Mouse (Mus musculus): ENCODE measurements around the gene Nr2e1.
A peak's percentile ranks its signal among the peaks of the same experiment; 100 is the strongest.

The Nr2e1 gene

DNA sequence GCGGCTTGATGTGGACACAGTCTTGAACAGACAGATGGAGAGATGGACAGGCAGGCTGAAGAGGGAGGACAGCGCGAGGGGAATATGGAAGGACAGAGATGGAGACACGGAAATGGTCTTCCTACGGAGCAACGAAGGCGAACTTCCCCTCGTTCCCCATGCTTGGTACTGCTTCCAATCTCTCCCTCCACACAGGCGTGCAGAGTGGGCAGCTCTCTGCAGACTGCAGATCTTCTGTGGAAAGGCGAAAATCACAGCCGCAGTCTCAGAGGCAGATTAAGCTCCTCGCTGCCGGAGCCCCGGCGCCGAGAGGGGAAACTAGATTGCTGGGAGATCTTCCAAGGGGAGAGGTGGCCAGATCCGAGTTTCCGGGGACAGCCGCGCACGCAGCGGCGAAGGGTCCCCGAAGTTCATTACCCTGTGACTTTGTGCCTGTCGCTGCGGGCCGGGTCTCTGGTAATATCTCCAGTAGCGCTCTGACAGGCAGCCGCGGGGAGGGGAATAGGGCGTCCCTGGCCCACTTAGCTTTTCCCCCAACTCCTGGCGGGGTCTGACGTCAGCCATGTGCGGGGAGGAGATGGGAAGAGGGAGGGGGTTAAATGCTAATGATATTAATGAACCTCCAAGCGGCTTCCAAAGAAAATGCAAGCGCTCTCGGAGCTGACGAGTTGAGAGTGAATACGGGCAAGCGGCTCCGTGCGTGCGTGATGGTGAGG, at the start of gene Nr2e1, which contains the start of gene Ostm1:
TSS of gene Nr2e1 (minus strand) at position 476 of the 716 bp plus-strand sequence.
TSS of gene Ostm1 (plus strand) at position 666 of the 716 bp plus-strand sequence.
- DNase-seq (ENCODE audit: low spot score), result peak; percentile 22

DNA sequence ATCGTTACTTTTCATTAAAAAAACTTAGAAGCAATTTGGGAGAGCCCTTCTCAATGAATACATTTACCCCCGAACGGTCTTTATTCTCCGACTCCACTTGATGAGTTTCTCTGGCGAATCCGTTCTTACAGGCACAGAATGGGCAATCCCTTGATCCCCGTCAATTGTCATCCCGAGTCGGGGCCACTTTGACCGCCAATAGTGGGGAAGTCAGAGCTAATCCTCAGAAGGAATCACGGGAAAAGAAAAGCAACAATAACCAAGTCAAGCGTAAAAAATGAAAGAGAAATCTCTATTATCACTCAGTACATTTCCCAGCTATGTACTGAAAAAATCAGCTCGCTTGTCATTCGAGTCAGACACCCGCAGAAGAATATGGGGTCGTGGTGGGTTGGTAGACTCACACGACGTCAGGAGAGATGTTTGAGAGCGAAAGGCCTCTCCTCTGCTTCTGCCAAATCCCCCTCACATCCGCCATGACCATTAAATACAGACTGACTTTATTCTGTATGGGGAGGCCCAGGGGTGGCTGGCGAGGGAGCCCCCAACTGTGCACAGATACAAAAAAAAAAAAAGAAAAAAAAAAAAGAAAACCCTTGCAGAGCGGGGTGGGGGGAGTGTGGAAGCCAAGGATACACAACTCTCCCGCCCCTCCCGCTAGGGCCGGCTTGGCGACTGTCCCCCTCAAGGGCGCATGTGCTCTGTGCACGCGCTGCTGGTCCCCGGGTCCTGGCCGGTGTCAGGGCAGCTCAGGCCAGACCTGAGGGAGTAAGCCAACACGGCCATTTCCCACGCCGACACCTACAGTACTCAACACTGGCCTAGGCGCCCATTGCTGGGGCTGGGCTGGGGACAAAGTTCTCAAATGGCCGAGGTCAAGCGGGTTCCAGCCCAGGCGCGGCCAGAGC, 49.3 kb upstream of the Nr2e1 start:
- no peak for DNase-seq (ENCODE audit: low spot score)

DNA sequence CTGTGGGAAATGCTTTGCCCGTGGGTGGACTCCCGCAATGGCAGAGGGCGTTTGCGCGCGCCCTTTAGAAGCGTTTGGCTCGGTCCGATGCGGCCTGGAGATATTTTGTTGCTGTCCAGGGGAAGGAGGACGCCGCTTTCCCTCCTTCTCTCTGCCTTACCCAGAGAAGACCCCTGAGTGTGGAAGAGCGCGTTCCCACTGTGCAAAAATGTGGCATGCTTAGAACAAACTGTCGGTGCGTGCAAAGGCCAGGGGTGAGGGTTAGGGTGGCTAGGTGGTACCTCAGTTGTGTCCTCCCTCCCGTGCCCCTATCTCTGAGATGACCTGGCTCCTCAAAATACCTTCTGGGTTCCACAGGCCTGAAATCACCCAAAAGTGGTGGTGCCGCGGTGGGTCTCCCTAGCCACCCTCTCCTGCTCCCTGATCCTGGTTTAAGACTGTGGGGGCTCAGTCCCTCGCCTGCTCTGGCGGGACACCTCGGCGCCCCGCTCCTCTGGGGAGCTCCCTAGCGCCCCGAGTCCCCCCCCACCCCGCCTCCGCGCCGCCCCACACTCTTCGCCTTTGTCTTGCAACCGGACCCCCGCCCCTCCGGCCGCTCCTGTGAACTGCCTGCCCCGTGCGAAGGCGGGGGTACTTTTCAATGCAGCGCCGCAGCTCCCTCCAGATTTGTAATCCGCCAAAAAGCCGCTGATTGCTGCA, 48.5 kb upstream of the Nr2e1 start:
- no peak for DNase-seq (ENCODE audit: low spot score)

DNA sequence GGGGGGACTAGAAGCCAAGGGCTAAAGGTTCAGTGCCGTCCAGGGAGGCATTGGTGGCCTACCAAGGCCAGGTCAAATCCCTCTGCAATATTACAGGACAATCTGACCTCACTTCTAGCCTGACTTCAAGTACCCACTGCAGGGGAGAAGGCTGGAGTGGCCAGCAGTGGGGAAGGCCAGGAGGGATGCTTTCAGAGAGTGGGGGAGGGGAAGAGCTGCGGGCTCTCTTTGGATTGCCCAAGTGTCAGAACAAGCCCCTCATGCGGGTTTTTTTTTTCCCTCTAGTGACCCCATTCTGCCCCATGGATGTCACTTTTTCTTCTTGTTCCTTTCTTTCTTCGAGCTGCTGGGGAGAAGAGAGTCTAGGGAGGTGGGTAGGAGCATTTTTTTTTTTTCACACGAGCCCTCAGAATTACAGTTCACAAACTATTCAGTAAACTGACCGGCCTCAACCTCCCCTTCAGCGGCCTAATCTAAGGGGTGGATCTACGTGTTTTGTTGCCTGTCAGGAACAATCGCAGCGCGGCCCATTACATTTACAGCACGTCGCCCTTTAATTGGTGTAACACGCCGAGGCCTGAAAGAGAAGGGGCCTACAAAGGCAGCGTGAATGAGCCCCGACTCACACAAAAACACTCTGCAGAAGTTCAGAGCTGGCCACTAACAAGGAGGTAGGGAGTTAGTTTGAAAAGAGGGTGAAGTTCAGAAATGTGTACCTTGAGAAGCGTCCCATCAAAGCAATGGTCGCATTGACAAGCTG, 47.3 kb upstream of the Nr2e1 start:
- no peak for DNase-seq (ENCODE audit: low spot score)

DNA sequence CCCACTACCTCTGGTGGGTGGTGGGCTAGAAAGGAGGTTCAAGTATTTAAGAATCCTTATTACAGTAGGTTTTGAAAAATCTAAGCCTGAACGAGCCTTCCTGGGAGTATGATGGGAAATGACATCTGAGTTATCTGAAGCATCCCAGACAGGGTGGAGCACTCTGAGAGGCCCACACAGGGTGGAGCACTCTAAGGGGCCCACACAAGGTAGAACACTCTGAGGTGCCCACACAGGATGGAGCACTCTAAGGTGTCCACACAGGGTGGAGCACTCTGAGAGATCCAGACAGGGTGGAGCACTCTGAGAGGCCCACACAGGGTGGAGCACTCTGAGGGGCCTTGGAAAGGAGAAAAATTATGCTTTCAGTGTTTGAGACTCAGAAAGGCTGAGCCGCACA, 42.5 kb upstream of the Nr2e1 start:
- DNase-seq (ENCODE audit: low spot score), result no peak

DNA sequence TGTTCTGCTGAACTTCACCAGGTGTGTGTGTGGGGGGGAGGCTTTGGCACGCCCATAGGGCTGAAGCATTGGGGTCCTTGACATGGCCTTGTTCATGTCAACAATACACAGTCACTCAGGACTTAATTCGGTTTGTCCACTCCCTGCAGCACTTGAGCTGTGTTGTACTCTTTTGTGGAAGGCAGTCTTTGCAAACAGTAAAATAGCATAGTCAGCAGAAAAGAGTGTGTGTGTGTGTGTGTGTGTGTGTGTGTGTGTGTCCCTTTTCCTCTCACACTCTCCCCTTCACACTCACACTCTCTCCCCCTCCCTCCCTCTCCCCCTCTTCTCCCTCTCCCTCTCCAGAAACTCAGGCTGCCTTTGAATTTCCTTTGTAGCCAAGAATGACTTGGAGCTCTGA, 34.9 kb upstream of the Nr2e1 start:
- no peak for DNase-seq (ENCODE audit: low spot score)

DNA sequence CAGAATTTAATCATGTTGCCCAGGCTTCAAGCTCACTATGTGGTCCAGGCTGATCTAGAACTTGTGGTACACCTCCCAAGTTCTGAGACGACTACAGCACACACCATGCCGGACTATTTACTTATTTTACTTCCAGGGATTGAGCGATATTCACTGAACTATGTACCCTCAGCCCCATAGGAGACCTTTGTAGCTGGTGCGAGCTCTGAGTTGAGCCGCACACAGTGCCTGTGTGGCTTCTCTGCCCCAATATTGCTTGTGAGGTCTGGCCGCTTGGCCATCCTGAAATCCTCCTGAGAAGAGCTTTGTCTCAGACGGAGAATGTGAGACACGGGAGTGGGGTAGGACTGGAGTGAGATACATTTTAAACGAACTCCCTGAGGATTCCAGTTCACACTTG, 31.3 kb upstream of the Nr2e1 start:
- DNase-seq (ENCODE audit: low spot score), result no peak

DNA sequence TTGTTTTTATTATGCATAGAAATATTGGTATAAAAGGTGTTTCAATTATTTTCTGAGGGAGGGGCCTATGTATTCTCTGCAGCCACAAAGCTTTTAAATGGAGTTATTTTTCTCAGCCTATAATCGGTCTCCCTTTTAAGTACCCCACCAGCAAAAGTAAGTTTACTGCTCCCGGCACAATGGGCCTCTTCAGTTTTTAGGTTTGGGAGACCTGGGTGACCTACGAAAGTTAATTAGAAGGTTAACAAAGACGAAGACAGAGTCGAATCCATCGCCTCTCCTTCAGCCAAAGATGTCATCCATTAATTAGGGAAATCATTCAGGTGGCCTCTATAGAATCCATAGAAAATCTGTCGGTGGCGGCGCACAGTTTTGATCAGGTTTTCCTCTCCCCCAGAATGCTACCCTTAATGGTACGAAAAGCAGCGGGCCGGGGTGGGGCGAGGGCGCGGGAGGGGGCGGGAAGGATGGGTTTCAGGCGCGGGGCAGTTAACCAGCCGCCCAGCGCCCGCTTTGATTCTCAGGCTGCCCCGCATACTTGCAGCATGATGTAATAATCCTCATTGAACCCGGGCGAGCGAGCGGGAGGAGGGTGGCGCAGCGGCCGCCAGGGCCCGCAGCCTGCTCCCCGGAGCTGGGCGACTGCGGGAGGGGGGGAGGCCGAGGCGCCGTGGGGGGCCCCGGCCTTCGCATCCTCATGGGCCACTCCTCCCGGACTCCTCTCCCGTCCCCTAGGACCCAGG, 30.4 kb upstream of the Nr2e1 start:
- no peak for DNase-seq (ENCODE audit: low spot score)

DNA sequence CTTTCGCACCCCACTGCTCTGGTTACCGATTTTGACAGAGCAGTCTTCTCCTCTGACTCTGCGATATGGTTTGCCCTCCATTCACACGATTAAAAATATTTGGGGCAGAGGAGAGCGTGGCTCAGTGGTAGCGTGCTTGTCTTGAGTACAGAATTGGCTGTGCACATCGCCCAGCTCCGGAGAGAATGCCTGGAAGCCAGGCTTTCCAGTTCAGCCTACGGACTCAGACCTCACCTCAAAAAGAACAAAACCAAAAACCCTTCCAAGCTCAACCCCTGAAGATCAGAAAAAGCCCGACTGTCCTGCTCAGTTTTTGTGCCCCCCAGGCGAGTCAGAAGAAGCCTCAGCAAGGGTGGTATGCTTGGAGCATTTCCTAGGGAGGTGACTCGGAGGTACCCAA, 29.6 kb upstream of the Nr2e1 start:
- no peak for DNase-seq (ENCODE audit: low spot score)

DNA sequence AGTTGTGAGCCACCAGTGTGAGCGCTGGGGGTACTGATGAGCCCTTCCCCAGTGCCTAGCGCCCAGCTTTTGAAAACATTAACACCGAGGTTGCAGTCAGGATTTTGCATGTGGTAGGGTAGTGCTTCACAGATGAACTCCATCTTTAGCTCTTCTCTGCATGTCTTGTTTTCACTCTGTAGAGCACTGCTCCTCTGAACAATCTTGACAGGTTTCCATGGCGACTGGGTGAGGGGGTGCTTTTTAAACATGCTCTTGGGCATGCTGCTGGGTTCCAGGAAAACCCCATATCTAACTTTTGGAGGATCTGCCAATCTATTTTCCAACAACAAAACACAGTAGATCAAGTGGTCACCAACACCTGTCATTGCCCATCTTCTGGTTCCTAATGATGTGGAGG, 23.3 kb upstream of the Nr2e1 start:
- DNase-seq (ENCODE audit: low spot score), result no peak

DNA sequence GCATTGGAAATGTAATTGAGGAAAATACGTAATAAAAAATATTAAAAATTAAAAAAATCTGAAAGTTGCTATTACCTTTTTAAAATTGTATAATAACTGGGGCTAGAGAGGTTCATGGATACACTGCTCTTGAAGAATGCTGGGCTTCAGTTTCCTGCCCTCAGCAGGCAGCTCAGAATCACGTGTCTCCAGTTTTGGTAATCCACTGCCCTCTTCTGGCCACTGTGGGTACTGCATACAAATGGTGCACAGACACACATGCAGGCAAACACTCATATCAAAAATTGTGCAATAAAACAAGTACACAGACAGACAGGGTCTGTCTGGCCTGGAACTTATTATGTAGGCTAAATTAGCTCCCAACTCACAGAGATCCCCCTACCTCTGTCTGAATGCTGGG, 21.4 kb upstream of the Nr2e1 start:
- DNase-seq (ENCODE audit: low spot score), result no peak

DNA sequence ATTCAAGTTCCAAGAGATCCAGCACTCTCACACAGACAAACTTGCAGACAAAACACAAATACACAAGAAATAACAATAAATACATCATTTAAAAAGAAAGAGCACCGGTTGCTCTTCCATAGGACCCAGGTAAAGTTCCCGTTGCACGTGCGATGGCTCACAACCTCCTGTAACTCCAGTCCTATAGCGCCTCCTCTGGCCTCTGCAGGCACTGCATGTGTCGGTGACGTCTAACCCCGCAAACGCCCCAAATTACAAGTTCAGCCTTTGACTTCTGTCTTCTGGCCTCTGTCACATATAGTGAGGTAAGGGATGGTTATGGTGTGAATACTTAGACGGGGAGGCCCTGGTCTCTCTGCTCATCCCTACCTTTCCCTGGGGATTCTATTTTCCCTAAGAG, 18.1 kb upstream of the Nr2e1 start:
- DNase-seq (ENCODE audit: low spot score), result no peak

DNA sequence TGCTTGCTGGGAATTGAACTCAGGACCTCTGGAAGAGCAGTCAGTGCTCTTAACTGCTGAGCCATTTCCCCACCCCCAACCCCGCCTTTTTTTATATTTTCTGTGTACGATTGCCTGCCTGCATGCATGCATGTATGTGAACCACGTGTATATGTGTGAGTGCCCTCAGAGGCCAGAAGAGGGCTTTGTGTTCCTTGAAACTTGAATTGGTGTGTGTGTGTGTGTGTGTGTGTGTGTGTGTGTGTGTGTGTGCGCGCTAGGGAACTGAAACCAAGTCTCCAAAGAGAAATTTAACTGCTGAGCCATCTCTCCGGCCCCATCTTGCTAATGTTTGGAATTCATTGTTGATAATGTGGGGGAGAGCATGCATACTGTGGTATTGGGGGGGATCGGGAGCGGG, 15.2 kb upstream of the Nr2e1 start:
- DNase-seq (ENCODE audit: low spot score), result no peak

DNA sequence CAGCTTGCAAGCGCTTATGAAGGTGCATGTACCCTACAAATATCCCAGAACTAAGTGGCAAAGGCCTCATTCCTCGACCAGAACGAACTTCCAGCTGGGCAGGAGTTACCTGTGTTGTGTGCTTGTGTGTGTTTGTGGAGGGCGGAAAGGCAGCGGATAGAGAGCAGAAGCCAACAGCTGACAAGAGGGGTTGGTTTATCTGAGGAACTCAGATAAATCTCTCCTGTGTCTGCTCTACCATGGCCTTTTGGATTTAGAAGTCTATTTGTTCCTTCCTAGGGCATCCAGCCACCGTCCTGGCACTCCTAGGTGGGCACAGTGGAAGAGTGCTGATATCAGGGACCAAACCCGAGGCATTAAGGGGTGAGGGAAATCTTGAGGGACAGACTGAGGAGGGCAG, 9.8 kb upstream of the Nr2e1 start:
- no peak for DNase-seq (ENCODE audit: low spot score)

DNA sequence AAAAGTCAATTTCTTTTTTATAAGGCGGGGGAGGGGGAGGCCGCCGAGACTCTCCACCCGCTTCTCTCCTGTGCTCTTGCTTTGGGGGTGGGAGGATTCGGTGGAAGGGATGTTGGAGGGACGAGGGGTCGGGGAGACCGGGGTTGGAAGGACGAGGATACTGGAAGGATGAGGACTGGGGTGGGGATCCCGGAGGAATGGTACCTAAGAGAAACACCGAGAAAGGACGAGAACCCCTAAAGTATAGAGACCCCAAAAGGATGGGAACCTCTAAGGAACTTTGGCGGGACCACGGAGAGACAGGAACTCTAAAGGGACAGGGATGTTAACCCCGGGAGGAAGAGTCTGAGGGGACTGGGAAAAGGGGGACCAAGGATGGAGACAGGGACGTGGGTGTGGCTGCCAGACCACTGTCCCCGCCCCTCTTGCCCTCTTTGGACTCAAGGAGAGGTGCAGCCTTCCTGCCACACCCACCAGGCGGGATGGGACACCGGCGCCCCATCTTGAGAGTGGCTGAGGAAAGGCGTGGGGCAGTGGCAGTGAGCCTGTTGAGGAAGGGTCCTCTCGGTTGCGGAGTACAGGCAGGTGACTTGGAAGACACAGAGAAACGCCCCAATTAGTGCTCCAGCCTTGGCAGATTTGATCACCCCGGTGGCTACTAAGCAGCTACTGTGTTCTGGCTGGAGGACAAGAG, 8.7 kb upstream of the Nr2e1 start:
- DNase-seq (ENCODE audit: low spot score), result no peak

DNA sequence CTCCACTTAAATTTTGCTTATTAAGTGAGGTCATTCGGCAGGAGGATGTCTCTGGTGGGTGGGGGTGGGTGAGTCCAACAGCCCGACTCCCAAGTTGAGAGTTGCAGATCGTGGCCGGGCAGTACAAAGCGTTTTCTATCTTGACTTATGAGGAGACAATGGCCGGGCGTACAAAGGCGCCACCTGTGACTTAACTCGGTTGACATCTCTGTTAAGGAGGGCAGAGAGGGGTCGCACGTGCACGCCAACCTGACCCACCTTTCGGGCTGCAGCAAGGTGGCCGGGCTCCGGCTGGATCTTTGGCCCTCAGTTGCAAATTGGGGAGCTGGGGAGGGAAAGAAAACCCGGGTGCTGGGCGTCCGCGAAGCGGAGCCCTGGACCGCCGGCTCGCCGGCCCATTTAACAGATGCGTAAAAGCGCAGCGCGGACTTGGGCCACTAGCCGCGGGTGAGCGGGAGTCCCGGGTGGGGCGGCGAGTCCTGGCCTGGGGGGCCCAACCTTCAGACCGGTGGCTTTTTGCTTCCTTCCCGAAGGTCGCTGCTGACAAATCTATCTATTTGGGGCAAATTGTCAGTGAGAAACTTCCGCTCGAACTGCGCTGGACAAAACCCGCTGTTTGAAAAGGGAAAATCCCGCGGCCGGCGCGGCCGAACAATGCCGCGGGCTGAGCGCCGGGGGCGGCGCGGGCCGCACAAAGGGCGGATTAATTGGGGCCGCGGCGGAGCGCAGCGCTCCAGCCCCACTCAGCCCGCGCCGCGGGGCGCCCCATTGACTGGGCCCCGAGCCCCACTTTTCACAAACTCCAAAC, 8.0 kb upstream of the Nr2e1 start:
- DNase-seq (ENCODE audit: low spot score), result no peak

DNA sequence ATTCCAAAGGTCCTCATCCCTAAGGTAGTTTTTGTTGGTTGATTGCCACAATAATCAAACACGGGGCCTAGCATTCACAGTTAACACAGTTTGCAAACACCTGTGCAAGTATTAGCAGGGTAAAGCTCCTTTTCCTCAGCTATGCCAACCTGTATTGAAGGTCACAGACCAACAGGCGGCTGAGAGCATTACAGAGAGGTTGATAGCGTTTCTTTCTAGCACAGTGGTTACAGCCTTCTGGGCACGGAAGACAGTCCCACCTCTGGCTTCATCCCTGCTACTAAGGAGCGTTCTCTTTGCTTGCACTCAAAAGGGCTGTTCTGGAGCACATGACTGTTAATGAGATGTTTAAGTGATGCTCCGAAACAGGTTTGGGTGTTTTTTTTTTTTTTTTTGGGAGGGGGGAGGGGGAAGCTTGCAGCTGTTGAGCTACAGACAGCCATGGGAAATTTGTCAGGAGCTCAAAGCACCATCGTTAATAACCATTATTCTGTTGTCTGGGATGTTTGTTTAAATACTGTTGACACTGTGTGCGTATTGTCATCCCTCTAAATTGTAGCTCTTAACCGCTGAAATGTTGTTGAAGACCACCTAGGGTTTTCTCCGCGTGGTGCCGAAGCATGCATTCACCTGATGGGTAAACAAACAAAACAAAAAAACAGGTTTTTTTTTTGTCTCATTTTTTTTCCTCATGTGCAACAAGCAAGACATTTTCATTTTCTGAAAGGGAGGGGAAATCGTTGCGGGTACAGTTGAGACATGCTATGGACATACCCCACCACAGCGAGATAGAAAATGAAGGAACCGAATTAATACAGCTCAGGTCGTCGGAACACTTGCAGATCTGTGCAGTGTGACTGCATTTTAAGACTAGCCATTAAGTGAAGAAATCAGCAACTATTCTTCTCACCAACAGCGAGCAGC, 7.1 kb upstream of the Nr2e1 start:
- DNase-seq (ENCODE audit: low spot score), result no peak

DNA sequence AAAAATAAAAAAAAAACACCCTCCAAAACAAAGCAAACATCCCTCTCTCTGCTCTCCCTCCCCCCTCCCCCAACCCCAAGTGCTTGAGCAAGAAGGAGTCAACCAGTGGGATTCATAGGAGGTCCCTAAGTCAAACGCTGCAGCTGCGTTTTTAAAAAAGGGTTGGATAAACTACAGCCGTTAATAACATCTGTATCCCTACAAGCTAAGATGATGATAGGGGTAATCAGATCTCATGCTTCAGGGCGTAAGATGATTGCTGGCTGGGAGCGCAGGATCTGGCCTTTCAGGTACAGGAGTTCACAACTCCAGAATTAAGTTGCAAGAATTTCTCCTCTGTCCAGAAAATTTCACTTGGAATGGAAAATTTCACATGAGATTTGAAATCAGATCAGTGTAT, 6.1 kb upstream of the Nr2e1 start:
- no peak for DNase-seq (ENCODE audit: low spot score)
